Comparison of ENCODE assay signal across 22 mouse cellular contexts in the genomic region with DNA sequence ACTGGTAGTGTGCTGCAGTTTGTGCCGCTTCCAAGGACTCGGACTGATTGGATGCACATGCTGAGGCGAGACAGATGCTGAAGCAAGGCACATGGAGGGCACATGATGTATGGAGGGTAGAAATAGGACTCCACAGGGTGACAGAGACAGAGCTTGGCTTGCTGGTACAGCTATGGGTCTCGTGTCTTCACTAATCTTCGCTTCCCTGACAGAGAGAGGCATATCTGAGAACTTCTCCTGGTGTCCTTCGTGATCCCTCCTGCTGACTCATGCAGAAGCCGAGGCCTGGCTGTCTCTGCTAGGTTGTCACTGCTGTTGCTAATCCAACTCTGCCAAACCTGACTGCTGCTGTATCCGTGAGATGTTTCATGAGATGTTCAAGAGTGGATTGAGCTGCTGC. TPM values are rescaled to one million over a fixed set of nuclear protein-coding genes. Genes with fewer than 3 reads are reported as not detected.
A peak's percentile ranks its signal among the peaks of the same experiment; 100 is the strongest.
DNase-seq lines count a peak whose midpoint lies in the region; ATAC-seq lines count a peak whose summit lies in the region.
"Had no signal": no experiment of that assay in that cellular context is flagged by ENCODE, and none has a peak within 500 bp of the region (broad histone marks: within the 10 kb centered on the region; RNA-seq: fewer than 3 reads in every experiment).

No protein-coding gene starts in this region.

- H3K4me2 ChIP-seq in hindbrain, embryonic 13.5 days: no peak overlapping the region
- no peak overlapping the region for H3K4me2 ChIP-seq in embryonic facial prominence, embryonic 12.5 days (replicated peaks)
- H3K4me2 ChIP-seq: forebrain, embryonic 13.5 days; heart, embryonic 11.5 days; heart, embryonic 15.5 days; hindbrain, embryonic 15.5 days had no signal

- no peaks in the 10 kb centered on the region for H3K9me3 ChIP-seq in hindbrain, embryonic 10.5 days
- no peaks in the 10 kb centered on the region for H3K9me3 ChIP-seq in hindbrain, embryonic 13.5 days
- H3K9me3 ChIP-seq in embryonic facial prominence, embryonic 12.5 days: no peaks in the 10 kb centered on the region
- H3K9me3 ChIP-seq: forebrain, embryonic 13.5 days; heart, embryonic 15.5 days; hindbrain, embryonic 15.5 days had no signal

- peak overlapping the region; percentile 45; the same call in 1 of the 2 replicates for H3K27ac ChIP-seq in hindbrain, embryonic 10.5 days
- H3K27ac ChIP-seq in hindbrain, embryonic 13.5 days: no peak overlapping the region
- H3K27ac ChIP-seq in embryonic facial prominence, embryonic 12.5 days: peak overlapping the region; percentile 60; the same call in 1 of the 2 replicates
- H3K27ac ChIP-seq: forebrain, embryonic 10.5 days; forebrain, embryonic 13.5 days; heart, embryonic 15.5 days; hindbrain, embryonic 15.5 days had no signal

- H3K36me3 ChIP-seq in hindbrain, embryonic 10.5 days: no peaks in the 10 kb centered on the region
- no peaks in the 10 kb centered on the region for H3K36me3 ChIP-seq in hindbrain, embryonic 13.5 days
- H3K36me3 ChIP-seq in embryonic facial prominence, embryonic 12.5 days: no peaks in the 10 kb centered on the region
- H3K36me3 ChIP-seq: forebrain, embryonic 10.5 days; heart, embryonic 15.5 days; hindbrain, embryonic 15.5 days had no signal

- peaks cover 21% of the 10 kb centered on the region for H3K4me1 ChIP-seq in hindbrain, embryonic 10.5 days (replicated peaks)
- H3K4me1 ChIP-seq in hindbrain, embryonic 13.5 days (replicated peaks): peaks cover 11% of the 10 kb centered on the region
- H3K4me1 ChIP-seq in embryonic facial prominence, embryonic 12.5 days: no peaks in the 10 kb centered on the region
- H3K4me1 ChIP-seq: heart, embryonic 15.5 days had no signal

- ATAC-seq in hindbrain, embryonic 13.5 days (ENCODE audit: low FRiP score): no peak
- no peak for ATAC-seq in embryonic facial prominence, embryonic 12.5 days (ENCODE audit: insufficient number of reproducible peaks, insufficient read depth, low FRiP score, low TSS enrichment)
- ATAC-seq: CD4-positive, CD25-positive, alpha-beta regulatory T cell, adult 4 months; forebrain, embryonic 13.5 days; forebrain, embryonic 16.5 days; intestine, postnatal 0 days had no signal

- H3K27me3 ChIP-seq in hindbrain, embryonic 10.5 days (ENCODE audit: insufficient read depth, poor library complexity, severe bottlenecking): peaks cover 14% of the 10 kb centered on the region
- H3K27me3 ChIP-seq in hindbrain, embryonic 13.5 days: 0 out of 2 replicates have a peak, but pooled peaks cover 4% of the 10 kb centered on the region
- 0 out of 2 replicates have a peak, but pooled peaks cover 4% of the 10 kb centered on the region for H3K27me3 ChIP-seq in embryonic facial prominence, embryonic 12.5 days
- H3K27me3 ChIP-seq: heart, embryonic 15.5 days; hindbrain, embryonic 15.5 days had no signal

- no peak overlapping the region for H3K4me3 ChIP-seq in hindbrain, embryonic 10.5 days
- H3K4me3 ChIP-seq in hindbrain, embryonic 13.5 days: no peak overlapping the region
- no peak overlapping the region for H3K4me3 ChIP-seq in embryonic facial prominence, embryonic 12.5 days
- H3K4me3 ChIP-seq: forebrain, embryonic 10.5 days; forebrain, embryonic 13.5 days; heart, embryonic 15.5 days; hindbrain, embryonic 15.5 days had no signal

- WGBS in hindbrain, embryonic 10.5 days: 91% methylated on average over 8 of the region's 8 CpGs
- 83% methylated on average over 8 of the region's 8 CpGs for WGBS in hindbrain, embryonic 13.5 days
- WGBS in embryonic facial prominence, embryonic 12.5 days: 87% methylated on average over 8 of the region's 8 CpGs

- no peak overlapping the region for H3K9ac ChIP-seq in hindbrain, embryonic 13.5 days
- H3K9ac ChIP-seq in embryonic facial prominence, embryonic 12.5 days: no peak overlapping the region
- H3K9ac ChIP-seq: forebrain, embryonic 13.5 days; heart, embryonic 15.5 days; hindbrain, embryonic 15.5 days had no signal

- DNase-seq in adrenal gland, postnatal 25 days: peak; percentile 17
- no peak for DNase-seq in adrenal gland, adult 18-20 months (ENCODE audit: low spot score in 2 of 2)
- DNase-seq in hindbrain, embryonic 10.5 days (ENCODE audit: low spot score): no peak
- no peak for DNase-seq in retina, postnatal 1 day
- DNase-seq: cerebellum, adult 18-20 months; cerebellum, adult 9-10 months; cerebellum, postnatal 14 days; gastrocnemius, postnatal 10 days; gastrocnemius, postnatal 36 days; heart, postnatal 10 days; heart, postnatal 36 days; kidney, adult 2 months had no signal

RNA-seq across cellular contexts. Expression of a gene that starts 15.7 kb away (rescaled TPM):
- 7.2 and 7.4 TPM in 2 replicates for total RNA-seq in adrenal gland, postnatal 25 days (2021)
- 1 to 10 TPM; 6.0 to 9.2 TPM for total RNA-seq in adrenal gland, adult 18-20 months (2021)
- 11.1 and 13.6 TPM in 2 replicates for polyA plus RNA-seq in hindbrain, embryonic 10.5 days (2016; fragmentation: Nextera tagmentation; extraction: Ambion mirVana)
- 14.8 and 15.3 TPM in 2 replicates for polyA plus RNA-seq in hindbrain, embryonic 13.5 days (2015; fragmentation: Nextera tagmentation; extraction: Ambion mirVana)
- 9.8 and 12.5 TPM in 2 replicates for polyA plus RNA-seq in embryonic facial prominence, embryonic 12.5 days (2016; fragmentation: Nextera tagmentation; extraction: Ambion mirVana)

RNA-seq across cellular contexts. Expression of a gene that starts 29.4 kb away (rescaled TPM):
- total RNA-seq in adrenal gland, postnatal 25 days (2021): 81.7 and 85.7 TPM in 2 replicates
- 10 to 100 TPM; 72.0 to 86.6 TPM for total RNA-seq in adrenal gland, adult 18-20 months (2021)
- polyA plus RNA-seq in hindbrain, embryonic 10.5 days (2016; fragmentation: Nextera tagmentation; extraction: Ambion mirVana): 210 and 216 TPM in 2 replicates
- polyA plus RNA-seq in hindbrain, embryonic 13.5 days (2015; fragmentation: Nextera tagmentation; extraction: Ambion mirVana): 201 and 209 TPM in 2 replicates
- polyA plus RNA-seq in embryonic facial prominence, embryonic 12.5 days (2016; fragmentation: Nextera tagmentation; extraction: Ambion mirVana): 150 and 151 TPM in 2 replicates

RNA-seq across cellular contexts. Expression of a gene that starts 36.0 kb away (rescaled TPM):
- total RNA-seq in adrenal gland, postnatal 25 days (2021): 9.5 and 10.5 TPM in 2 replicates
- 1 to 10 TPM; 9.0 to 9.4 TPM for total RNA-seq in adrenal gland, adult 18-20 months (2021)
- polyA plus RNA-seq in hindbrain, embryonic 10.5 days (2016; fragmentation: Nextera tagmentation; extraction: Ambion mirVana): 1.7 and 2.7 TPM in 2 replicates
- polyA plus RNA-seq in hindbrain, embryonic 13.5 days (2015; fragmentation: Nextera tagmentation; extraction: Ambion mirVana): 2.4 TPM in 2 replicates
- polyA plus RNA-seq in embryonic facial prominence, embryonic 12.5 days (2016; fragmentation: Nextera tagmentation; extraction: Ambion mirVana): 4.7 and 5.2 TPM in 2 replicates
